Mouse (Mus musculus) kidney, postnatal 0 days (tissue): ENCODE measurements around the gene 2310022B05Rik. TPM values are rescaled to one million over a fixed set of nuclear protein-coding genes. Genes with fewer than 3 reads are reported as not detected.
A peak's percentile ranks its signal among the peaks of the same experiment; 100 is the strongest.

Experiments
- ATAC-seq: fragments of 200-750 bp; cut with Nextera tagmentation; replicated peaks from 2 replicates; pipeline ENCODE4 v1.8.0; 2017; ENCODE audit warnings: low read depth, moderate number of reproducible peaks, moderate TSS enrichment, moderate library complexity; ENCODE audit not compliant: low FRiP score
- DNase-seq: peaks from one replicate; pipeline ENCODE4 v3.0.0-alpha.2; 2016; ENCODE audit warnings: low spot score
- H3K27ac ChIP-seq: fragments of 300-500 bp; sonication (generic); 2 replicates; pipeline ENCODE4 v1.5.1; 2014; ENCODE audit warnings: mild to moderate bottlenecking
- H3K27me3 ChIP-seq: fragments of 300-500 bp; sonication (generic); 2 replicates; pipeline ENCODE4 v1.6.1; 2014; ENCODE audit warnings: low read length, mixed read lengths; ENCODE audit not compliant: insufficient read depth
- H3K36me3 ChIP-seq: fragments of 300-500 bp; sonication (generic); 2 replicates; pipeline ENCODE4 v1.6.1; 2014; ENCODE audit warnings: low read length, mixed read lengths; ENCODE audit not compliant: insufficient read depth
- H3K4me1 ChIP-seq: fragments of 300-500 bp; sonication (generic); replicated peaks from 2 replicates; pipeline ENCODE4 v1.6.1; 2014; ENCODE audit warnings: antibody characterized with exemption, low read length, mixed read lengths; ENCODE audit not compliant: insufficient read depth
- H3K4me2 ChIP-seq: fragments of 300-500 bp; sonication (generic); 2 replicates; pipeline ENCODE4 v1.6.1; 2014; ENCODE audit warnings: mild to moderate bottlenecking, low read length, moderate library complexity, mixed read lengths
- H3K4me3 ChIP-seq: fragments of 300-500 bp; sonication (generic); replicated peaks from 2 replicates; pipeline ENCODE4 v1.5.1; 2014; ENCODE audit warnings: low read depth, low read length
- H3K9ac ChIP-seq: fragments of 300-500 bp; sonication (generic); 2 replicates; pipeline ENCODE4 v1.6.1; 2014; ENCODE audit warnings: low read depth, low read length
- H3K9me3 ChIP-seq: fragments of 300-500 bp; sonication (generic); replicated peaks from 2 replicates; pipeline ENCODE4 v1.6.1; 2016; ENCODE audit warnings: low read length, inconsistent platforms, mixed read lengths
- CTCF ChIP-seq: IDR thresholded peaks from 2 replicates; pipeline ENCODE4 v1.5.1; 2016; ENCODE audit warnings: antibody characterized with exemption, low read depth, mild to moderate bottlenecking, moderate library complexity
- WGBS: fragments of 180-500 bp; shearing (Covaris S2); extraction: QIAGEN DNeasy Blood & Tissue Kit; methylation state at CpG from one replicate; pipeline ENCODE4 v1.1.7; 2014; 5-methylcytosine and 5-hydroxymethylcytosine counted together
- polyA plus RNA-seq: library from polyadenylated mRNA; unstranded; fragments of >200 nt; fragmentation: Nextera tagmentation; extraction: Ambion mirVana; gene quantifications from 2 replicates; pipeline ENCODE4 v1.2.1, GENCODE M21; 2015

The 2310022B05Rik gene
- polyA plus RNA-seq, 1 experiment from 2014 or later: 32.0 TPM

DNA sequence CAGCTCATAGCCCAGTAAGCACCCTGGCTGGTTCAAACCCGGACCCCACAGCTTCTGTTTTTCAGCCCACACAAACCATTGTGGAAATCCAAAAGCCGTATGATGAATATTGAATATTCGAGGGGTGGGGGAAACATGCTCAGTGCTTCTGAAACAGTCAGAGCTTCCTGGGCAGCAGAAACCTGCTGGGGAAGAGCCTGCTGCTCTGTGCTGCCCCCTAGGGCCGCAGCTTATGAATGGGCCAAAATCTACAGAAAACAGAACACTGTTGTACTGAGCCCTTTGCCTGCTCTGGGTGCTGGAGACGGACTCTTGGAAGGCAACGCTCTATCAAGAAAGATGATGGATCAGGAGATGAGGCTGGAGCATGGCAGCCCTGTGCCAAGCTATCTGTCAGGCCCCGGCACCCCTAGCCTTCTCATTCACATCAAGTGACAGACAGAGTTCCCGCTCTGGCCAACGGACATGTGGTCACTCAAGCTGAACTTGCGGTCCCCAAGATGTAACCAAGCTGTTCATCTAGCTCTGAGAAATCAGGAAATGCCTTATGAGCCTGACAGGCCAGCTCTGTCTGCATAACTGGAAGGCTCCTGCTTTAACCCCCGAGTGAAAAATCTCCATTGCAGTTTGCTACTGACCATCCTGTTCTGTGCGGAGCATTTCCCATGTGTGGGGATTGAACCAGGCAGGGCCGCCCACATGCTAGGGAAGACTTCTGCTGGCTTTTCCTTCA, 54.8 kb downstream of the 2310022B05Rik start:
- TF ChIP-seq CTCF: peak; percentile 65
- WGBS: 59% methylated on average over 13 of the region's 13 CpGs

DNA sequence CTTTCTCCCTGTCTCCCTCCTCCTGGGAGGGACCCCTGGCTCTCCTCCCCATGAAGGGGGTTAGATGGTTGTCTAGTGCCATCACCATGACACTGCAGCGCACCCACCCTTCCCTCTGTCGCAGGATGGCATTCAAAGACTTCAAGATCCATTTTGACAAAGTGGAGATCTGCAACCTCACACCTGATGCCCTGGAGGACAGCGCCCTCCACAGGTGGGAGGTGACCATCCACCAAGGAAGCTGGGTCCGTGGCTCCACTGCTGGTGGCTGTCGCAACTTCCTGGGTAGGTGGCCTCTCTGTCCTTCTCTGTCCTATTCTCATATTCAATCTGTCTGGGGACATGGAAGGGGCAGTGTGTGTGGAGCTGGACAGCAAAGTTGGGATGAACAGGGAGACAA, 59.1 kb downstream of the 2310022B05Rik start:
- Histone ChIP-seq H3K9ac (no peak overlapping the region), H3K9me3 (no peaks in the 10 kb centered on the region), H3K4me1 (no peaks in the 10 kb centered on the region), H3K27me3 (no peaks in the 10 kb centered on the region), H3K36me3 (no peaks in the 10 kb centered on the region), H3K4me3 (no peak overlapping the region), H3K27ac (no peak overlapping the region), H3K4me2 (no peak overlapping the region)
- ATAC-seq: no peak
- no peak for DNase-seq
- WGBS: 76% methylated on average over 5 of the region's 5 CpGs
- TF ChIP-seq CTCF: peak; percentile 12; the same call in 1 of the 2 replicates

More for the DNA sequence above, 54.8 kb downstream of the 2310022B05Rik start:
- no peak overlapping the region for H3K4me2 ChIP-seq
- no peaks in the 10 kb centered on the region for H3K4me1 ChIP-seq
- H3K9me3 ChIP-seq: no peaks in the 10 kb centered on the region
- DNase-seq: peak; percentile 64
- no peak overlapping the region for H3K4me3 ChIP-seq
- H3K27ac ChIP-seq: peak overlapping the region; percentile 62
- no peaks in the 10 kb centered on the region for H3K27me3 ChIP-seq
- no peaks in the 10 kb centered on the region for H3K36me3 ChIP-seq
- no peak overlapping the region for H3K9ac ChIP-seq
- ATAC-seq: no peak

DNA sequence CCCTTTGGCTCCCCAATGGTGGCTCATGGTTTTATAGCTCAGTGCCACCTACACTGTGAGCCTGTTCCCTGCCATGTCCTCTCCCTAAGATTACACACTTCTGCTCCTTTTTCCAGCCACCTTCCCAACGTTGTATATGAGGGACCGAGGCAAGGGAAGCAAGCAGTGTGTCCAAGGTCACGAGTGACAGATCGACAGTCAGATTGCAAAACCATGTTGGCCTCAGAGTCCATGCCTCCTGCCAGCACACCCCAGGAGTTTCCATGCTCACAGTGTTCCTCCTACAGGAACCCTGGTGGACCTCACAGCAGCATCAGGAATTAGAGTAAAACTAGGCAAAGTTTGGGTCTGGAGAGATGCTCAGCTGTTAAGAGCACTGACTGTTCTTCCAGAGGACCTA, 73.8 kb downstream of the 2310022B05Rik start:
- TF ChIP-seq CTCF: no peak
- WGBS: 67% methylated on average over 4 of the region's 4 CpGs
- H3K9ac ChIP-seq: no peak overlapping the region
- H3K4me1 ChIP-seq: no peaks in the 10 kb centered on the region
- H3K4me3 ChIP-seq: no peak overlapping the region
- ATAC-seq (no peak), DNase-seq (no peak)
- no peak overlapping the region for H3K4me2 ChIP-seq
- no peaks in the 10 kb centered on the region for H3K36me3 ChIP-seq
- no peaks in the 10 kb centered on the region for H3K9me3 ChIP-seq
- H3K27ac ChIP-seq: no peak overlapping the region
- no peaks in the 10 kb centered on the region for H3K27me3 ChIP-seq

DNA sequence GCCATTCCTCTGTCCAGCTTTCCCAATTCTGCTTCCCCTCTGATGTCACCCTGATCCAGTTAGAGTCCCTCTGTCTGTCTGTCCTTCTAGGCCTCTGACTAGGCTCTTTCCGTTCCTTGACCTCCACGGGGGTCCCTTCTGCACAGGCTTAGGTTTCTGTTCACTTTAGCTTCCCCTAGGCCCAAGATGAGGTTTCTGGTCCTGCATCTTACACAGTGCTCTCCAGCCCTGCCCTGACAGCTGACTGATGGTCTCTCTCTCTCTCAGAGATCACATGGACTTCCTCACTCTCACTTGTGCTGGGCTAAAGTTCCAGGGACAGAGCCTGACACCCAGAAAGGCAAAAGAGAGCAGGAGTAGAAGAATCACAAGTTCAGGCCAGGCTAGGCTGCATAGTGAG, 76.6 kb downstream of the 2310022B05Rik start:
- H3K4me2 ChIP-seq: no peak overlapping the region
- H3K4me1 ChIP-seq: no peaks in the 10 kb centered on the region
- no peaks in the 10 kb centered on the region for H3K9me3 ChIP-seq
- no peak overlapping the region for H3K9ac ChIP-seq
- WGBS: 79% methylated on average over 2 of the region's 2 CpGs
- ATAC-seq (no peak), DNase-seq (no peak)
- H3K36me3 ChIP-seq: no peaks in the 10 kb centered on the region
- H3K27me3 ChIP-seq: no peaks in the 10 kb centered on the region
- H3K27ac ChIP-seq: no peak overlapping the region
- no peak overlapping the region for H3K4me3 ChIP-seq
- TF ChIP-seq CTCF: no peak

Other genes starting within 250 kb of the 2310022B05Rik start
- 0.32 and 0.56 TPM in 2 replicates for gene Pgbd5, start 223.7 kb downstream of the 2310022B05Rik start, polyA plus RNA-seq
- 26.2 and 28.5 TPM in 2 replicates for gene Cog2, start 142.6 kb downstream of the 2310022B05Rik start, polyA plus RNA-seq
- gene Agt, start 93.7 kb downstream of the 2310022B05Rik start, polyA plus RNA-seq: 15.8 and 22.8 TPM in 2 replicates
- 0.20 and 0.24 TPM in 2 replicates for gene Capn9, start 87.3 kb downstream of the 2310022B05Rik start, polyA plus RNA-seq
- gene Ttc13, start 58.6 kb upstream of the 2310022B05Rik start, polyA plus RNA-seq: 29.0 and 29.9 TPM in 2 replicates
- gene Arv1, start 58.8 kb upstream of the 2310022B05Rik start, polyA plus RNA-seq: 18.5 and 19.9 TPM in 2 replicates
- gene Fam89a, start 88.5 kb upstream of the 2310022B05Rik start, polyA plus RNA-seq: 4.8 and 5.2 TPM in 2 replicates
- 0.04 TPM in 2 replicates for gene Trim67, start 129.7 kb upstream of the 2310022B05Rik start, polyA plus RNA-seq
- 74.8 and 83.5 TPM in 2 replicates for gene Gnpat, start 199.7 kb upstream of the 2310022B05Rik start, polyA plus RNA-seq
- gene 2810004N23Rik, start 199.8 kb upstream of the 2310022B05Rik start, polyA plus RNA-seq: 33.3 and 36.6 TPM in 2 replicates
- gene Exoc8, start 234.3 kb upstream of the 2310022B05Rik start, polyA plus RNA-seq: 5.6 and 6.1 TPM in 2 replicates
- gene Sprtn, start 234.5 kb upstream of the 2310022B05Rik start, polyA plus RNA-seq: 7.9 and 8.3 TPM in 2 replicates